ENCODE assay signal across 8 mouse cellular contexts in the genomic region with DNA sequence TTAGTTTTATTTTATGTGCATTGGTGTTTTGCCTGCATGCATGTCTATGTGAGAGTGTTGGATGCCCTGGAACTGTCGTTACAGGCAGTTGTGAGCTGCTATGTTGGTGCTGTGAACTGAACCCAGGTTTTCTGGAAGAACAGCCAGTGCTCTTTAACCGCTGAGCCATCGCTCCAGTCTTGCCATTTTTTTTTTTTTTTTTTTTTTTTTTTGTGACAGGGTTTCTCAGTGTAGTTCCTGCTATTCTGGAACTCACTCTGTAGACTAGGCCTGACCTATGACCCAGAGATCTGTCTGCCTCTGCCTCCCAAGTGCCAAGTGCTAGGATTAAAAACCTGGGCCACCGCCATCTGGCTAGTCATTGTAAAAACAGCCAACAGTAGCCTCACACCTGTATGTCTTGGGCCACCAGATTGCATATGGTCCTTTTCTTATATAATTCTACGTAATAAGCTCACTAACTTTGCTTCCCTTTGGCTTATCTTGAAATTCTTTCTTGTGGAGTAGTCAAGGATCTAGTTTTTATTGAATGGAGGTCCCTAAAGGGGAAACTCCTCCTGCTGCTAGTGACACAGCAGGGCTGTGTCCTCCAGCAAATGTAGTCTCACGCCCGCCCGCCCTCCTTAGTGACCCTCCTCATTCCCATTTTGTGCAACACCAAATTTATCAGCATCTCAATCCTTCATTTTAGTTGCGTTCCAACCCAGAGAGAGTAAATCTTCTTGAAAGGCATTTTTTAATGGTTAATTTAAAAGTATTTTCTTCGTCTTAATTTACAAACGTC. TPM values are rescaled to one million over a fixed set of nuclear protein-coding genes. Genes with fewer than 3 reads are reported as not detected.
DNase-seq lines count a peak whose midpoint lies in the region; ATAC-seq lines count a peak whose summit lies in the region.

No protein-coding gene starts in this region.

- no peaks in the 10 kb centered on the region for H3K27me3 ChIP-seq in heart, embryonic 12.5 days (replicated peaks)

- no peak overlapping the region for H3K9ac ChIP-seq in heart, embryonic 12.5 days

- no peaks in the 10 kb centered on the region for H3K9me3 ChIP-seq in heart, embryonic 12.5 days (replicated peaks)

- H3K36me3 ChIP-seq in heart, embryonic 12.5 days: no peaks in the 10 kb centered on the region
- no peaks in the 10 kb centered on the region for H3K36me3 ChIP-seq in macrophage (ENCODE audit: inconsistent target)

- DNase-seq in heart, postnatal 4 days: no peak
- peak; percentile 43 for DNase-seq in ZHBTc4 (ENCODE audit: low read depth, low spot score)
- peak; percentile 37 to 48 for DNase-seq in heart, postnatal 10 days
- no peak for DNase-seq in layer of hippocampus, adult 9-11 months
- no peak for DNase-seq in urinary bladder, postnatal 10 days (ENCODE audit: low spot score)
- no peak for DNase-seq in ovary, postnatal 10 days (ENCODE audit: low spot score)

- no peaks in the 10 kb centered on the region for H3K79me2 ChIP-seq in macrophage (ENCODE audit: inconsistent target)

- no peak overlapping the region for H3K4me3 ChIP-seq in heart, embryonic 12.5 days
- H3K4me3 ChIP-seq in macrophage (ENCODE audit: inconsistent target): no peak overlapping the region

- intact Hi-C loops in heart, postnatal 10 days (cut with DNase I): loop anchor here (1.0 kb wide), 1 partner anchor 12 kb away; a partner anchor contains a TSS

- peak overlapping the region; percentile 90 for H3K27ac ChIP-seq in heart, embryonic 12.5 days (ENCODE audit: poor library complexity, severe bottlenecking)
- peak overlapping the region; percentile 60 for H3K27ac ChIP-seq in macrophage

- H3K4me1 ChIP-seq in heart, embryonic 12.5 days (replicated peaks): peaks cover 15% of the 10 kb centered on the region

- ATAC-seq in heart, embryonic 12.5 days (ENCODE audit: insufficient number of reproducible peaks, low FRiP score): no peak

- peak overlapping the region; percentile 35; the same call in 1 of the 2 replicates for H3K4me2 ChIP-seq in heart, embryonic 12.5 days

- WGBS in heart, embryonic 12.5 days: 62% methylated on average over 11 of the region's 11 CpGs
- WGBS in macrophage (ENCODE audit: missing documents): 84% methylated on average over 11 of the region's 11 CpGs

RNA-seq across cellular contexts. Expression of a gene that starts 12.2 kb away (rescaled TPM):
- 31.1 and 32.2 TPM in 2 replicates for polyA plus RNA-seq in heart, embryonic 12.5 days (2016; fragmentation: Nextera tagmentation; extraction: Ambion mirVana)
- 10 to 100 TPM; 24.1 to 28.6 TPM for total RNA-seq in heart, postnatal 4 days (2021)
- total RNA-seq in heart, postnatal 10 days (2021): 10 to 100 TPM; 24.4 to 28.3 TPM
- total RNA-seq in macrophage (2018; cell fraction: chromatin; rRNA removed): 10 to 100 TPM in 25 of 26 experiments, 1 to 10 TPM in 1; 8.8 to 73.2 (median 34.9) TPM
- 10 to 100 TPM; 13.1 to 28.1 (median 22.3) TPM for total RNA-seq in macrophage (2018; cell fraction: cytosol; rRNA removed)
- total RNA-seq in macrophage (2018; cell fraction: nucleus; rRNA removed): 10 to 100 TPM; 12.2 to 54.7 (median 28.1) TPM
- polyA plus RNA-seq in macrophage (2018): 20.2 to 26.1 TPM (median 23.4 TPM) in 3 replicates

RNA-seq across cellular contexts. Expression of a gene that starts 20.1 kb away (rescaled TPM):
- polyA plus RNA-seq in heart, embryonic 12.5 days (2016; fragmentation: Nextera tagmentation; extraction: Ambion mirVana): 8.2 and 8.9 TPM in 2 replicates
- 10 to 100 TPM; 30.4 to 33.0 TPM for total RNA-seq in heart, postnatal 4 days (2021)
- total RNA-seq in heart, postnatal 10 days (2021): 10 to 100 TPM; 35.4 to 37.8 TPM
- total RNA-seq in macrophage (2018; cell fraction: chromatin; rRNA removed): under 1 TPM in 2 of 26 experiments, not detected in 24; 0.40 to 0.50 TPM
- total RNA-seq in macrophage (2018; cell fraction: cytosol; rRNA removed): under 1 TPM in 25 of 26 experiments, not detected in 1; 0.09 to 0.77 (median 0.23) TPM
- total RNA-seq in macrophage (2018; cell fraction: nucleus; rRNA removed): 1 to 10 TPM in 1 of 26 experiments, under 1 TPM in 13, not detected in 12; 0.16 to 1.0 (median 0.46) TPM
- polyA plus RNA-seq in macrophage (2018): 0.35 to 1.1 TPM (median 0.40 TPM) in 3 replicates

RNA-seq across cellular contexts. Expression of a gene that starts 30.3 kb away (rescaled TPM):
- 135 and 137 TPM in 2 replicates for polyA plus RNA-seq in heart, embryonic 12.5 days (2016; fragmentation: Nextera tagmentation; extraction: Ambion mirVana)
- 10 to 100 TPM; 69.0 to 74.2 TPM for total RNA-seq in heart, postnatal 4 days (2021)
- total RNA-seq in heart, postnatal 10 days (2021): 10 to 100 TPM; 55.3 to 57.5 TPM
- 10 to 100 TPM; 21.3 to 80.0 (median 57.2) TPM for total RNA-seq in macrophage (2018; cell fraction: chromatin; rRNA removed)
- total RNA-seq in macrophage (2018; cell fraction: cytosol; rRNA removed): 10 to 100 TPM; 15.2 to 29.1 (median 21.7) TPM
- 10 to 100 TPM; 18.9 to 68.1 (median 27.6) TPM for total RNA-seq in macrophage (2018; cell fraction: nucleus; rRNA removed)
- 17.9 to 39.5 TPM (median 31.2 TPM) in 3 replicates for polyA plus RNA-seq in macrophage (2018)

RNA-seq across cellular contexts. Expression of a gene that starts 45.2 kb away (rescaled TPM):
- polyA plus RNA-seq in heart, embryonic 12.5 days (2016; fragmentation: Nextera tagmentation; extraction: Ambion mirVana): 72.9 and 75.3 TPM in 2 replicates
- 10 to 100 TPM; 50.0 to 58.0 TPM for total RNA-seq in heart, postnatal 4 days (2021)
- total RNA-seq in heart, postnatal 10 days (2021): 10 to 100 TPM; 55.9 to 62.7 TPM
- 10 to 100 TPM; 14.8 to 85.3 (median 39.7) TPM for total RNA-seq in macrophage (2018; cell fraction: chromatin; rRNA removed)
- total RNA-seq in macrophage (2018; cell fraction: cytosol; rRNA removed): 10 to 100 TPM; 48.5 to 83.4 (median 61.9) TPM
- total RNA-seq in macrophage (2018; cell fraction: nucleus; rRNA removed): 100 to 1,000 TPM in 1 of 26 experiments, 10 to 100 TPM in 25; 27.7 to 103 (median 43.0) TPM
- polyA plus RNA-seq in macrophage (2018): 56.7 to 92.3 TPM (median 76.9 TPM) in 3 replicates

RNA-seq across cellular contexts. Expression of a gene that starts 55.9 kb away (rescaled TPM):
- 9.9 and 10.3 TPM in 2 replicates for polyA plus RNA-seq in heart, embryonic 12.5 days (2016; fragmentation: Nextera tagmentation; extraction: Ambion mirVana)
- total RNA-seq in heart, postnatal 4 days (2021): 1 to 10 TPM; 3.4 to 3.9 TPM
- 1 to 10 TPM; 1.9 to 3.3 TPM for total RNA-seq in heart, postnatal 10 days (2021)
- total RNA-seq in macrophage (2018; cell fraction: chromatin; rRNA removed): 10 to 100 TPM in 4 of 26 experiments, 1 to 10 TPM in 19, under 1 TPM in 2, not detected in 1; 0.45 to 16.7 (median 6.6) TPM
- total RNA-seq in macrophage (2018; cell fraction: cytosol; rRNA removed): under 1 TPM in 17 of 26 experiments, not detected in 9; 0.05 to 0.45 (median 0.19) TPM
- 1 to 10 TPM in 20 of 26 experiments, under 1 TPM in 4, not detected in 2; 0.35 to 8.0 (median 2.9) TPM for total RNA-seq in macrophage (2018; cell fraction: nucleus; rRNA removed)
- 0.09 to 0.76 TPM (median 0.25 TPM) in 3 replicates for polyA plus RNA-seq in macrophage (2018)

Comparison
In these comparisons a context has a peak if more than half of its experiments do, and no peak if none do; other contexts are left out.
1. DNase-seq: peak in ZHBTc4 (single experiment) and heart, postnatal 10 days (2 of 2); none in heart, postnatal 4 days (single experiment), layer of hippocampus, adult 9-11 months (single experiment), urinary bladder, postnatal 10 days (single experiment) and ovary, postnatal 10 days (single experiment).